Mouse (Mus musculus) cerebellum, adult 8-10 months (tissue): Measurements from ENCODE around the gene Jak1.

Experiments used
- DNase-seq: peaks from one replicate; pipeline ENCODE4 v3.0.0; 2022

Gene Jak1

DNA sequence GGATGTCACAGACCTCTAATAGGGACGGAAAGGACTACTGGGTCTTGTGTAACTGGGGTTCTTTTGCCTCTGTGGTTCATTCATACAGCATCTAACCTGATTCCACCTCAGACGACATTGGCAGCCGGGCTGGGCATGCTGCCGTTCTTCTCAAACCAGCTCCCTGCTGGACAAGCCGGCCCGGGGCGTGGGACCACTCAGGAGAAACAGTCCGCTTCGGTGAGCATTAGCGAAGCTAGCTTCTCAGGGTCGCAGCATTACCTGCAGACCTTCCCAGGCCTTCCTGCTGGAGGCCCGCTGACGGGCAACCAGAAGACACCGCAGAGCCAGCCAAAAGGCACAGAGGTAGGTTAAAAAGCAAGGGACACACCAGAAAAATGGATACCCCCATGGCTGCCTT lies 129.2 kb downstream of the Jak1 start:
- no peak for DNase-seq

DNA sequence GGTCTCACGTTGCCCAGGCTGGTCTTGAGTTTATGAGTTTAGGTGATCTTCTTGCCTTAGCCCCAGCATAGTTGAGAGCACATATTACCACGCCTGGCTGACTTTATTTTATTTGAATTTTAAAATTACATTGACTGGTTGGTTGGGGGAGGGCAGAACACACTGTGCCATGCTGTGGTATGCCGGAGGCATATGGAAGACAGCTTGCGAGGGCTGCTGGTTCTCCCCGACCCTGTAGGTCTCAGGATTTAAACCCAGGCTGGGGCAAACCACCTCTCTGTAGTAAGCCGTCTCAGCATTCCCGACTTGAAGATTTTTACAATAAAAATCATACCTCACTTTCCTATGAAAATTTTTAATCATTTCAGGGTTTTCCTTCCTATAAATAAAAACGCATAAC lies 130.1 kb downstream of the Jak1 start:
- DNase-seq: no peak

- DNase-seq: no peak
Measured at GRCm38 (mm10) chr4:101121002-101121401, 144.1 kb downstream of the Jak1 start.

GRCm38 (mm10) chr4:101107122-101107521 lies 158.0 kb downstream of the Jak1 start:
- DNase-seq: peak; percentile 1
